Mouse (Mus musculus): ENCODE results near the gene Olfr463.

DNA sequence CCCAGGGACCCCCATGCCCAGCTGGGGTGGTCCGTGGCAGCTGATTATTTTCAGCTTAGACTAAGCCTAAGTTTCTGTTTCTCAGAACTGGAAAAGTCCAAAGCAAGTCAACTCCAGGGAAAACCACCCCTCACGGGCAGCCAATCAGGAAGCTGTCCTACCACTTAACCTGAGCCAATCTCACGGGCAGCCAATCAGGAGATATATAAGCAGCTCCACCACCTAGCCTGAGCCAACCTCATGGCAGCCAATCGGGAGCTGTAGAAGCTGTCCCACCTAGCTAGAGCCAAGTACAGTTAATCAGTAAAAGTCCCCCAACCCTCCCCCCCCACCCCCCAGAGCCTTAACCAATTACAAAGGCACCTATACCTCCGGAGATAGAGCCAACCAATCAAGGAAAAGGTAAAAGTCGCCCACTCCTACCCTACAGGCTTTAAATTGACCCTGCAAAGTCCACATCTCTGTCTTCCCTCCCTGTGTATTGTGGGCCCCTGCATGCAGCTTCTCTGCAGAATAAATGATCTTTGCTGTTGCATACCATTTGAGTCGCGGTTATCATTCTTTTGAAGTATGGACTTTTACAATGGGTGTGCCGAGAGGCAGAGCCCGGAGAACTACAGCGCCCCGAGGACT, 50.1 kb downstream of the Olfr463 start:
- TF ChIP-seq TAL1 (IDR thresholded peaks at IDR 0.05; ENCODE audit: low read length) = no peak
- no peak for TF ChIP-seq GATA1 (IDR thresholded peaks at IDR 0.05; ENCODE audit: low read length)
